Mouse (Mus musculus) CH12.LX (cell line): ENCODE results near the gene Cd36. TPM values are rescaled to one million over a fixed set of nuclear protein-coding genes. Genes with fewer than 3 reads are reported as not detected.

ENCODE experiments used
- DNase-seq: peaks from one replicate; pipeline ENCODE4 v3.0.0-alpha.2; 2013; ENCODE audit errors: extremely low read depth
- H3K27ac ChIP-seq: 2 replicates; pipeline ENCODE4 v1.5.1; 2012; ENCODE audit warnings: low read depth, mild to moderate bottlenecking, control low read depth, moderate library complexity; ENCODE audit not compliant: insufficient read depth
- H3K27me3 ChIP-seq: replicated peaks from 2 replicates; pipeline ENCODE3; 2012; ENCODE audit warnings: inconsistent platforms
- H3K36me3 ChIP-seq, 2 experiments: replicated peaks in 1 of 2; 2 replicates each; pipeline versions ENCODE3 to v1.6.1; 2012; ENCODE audit warnings: inconsistent platforms in 1 of 2, low read length in 1 of 2, mild to moderate bottlenecking in 1 of 2, mixed read lengths in 1 of 2, moderate library complexity in 1 of 2; ENCODE audit not compliant: control insufficient read depth in 1 of 2, insufficient read depth in 1 of 2
- H3K4me1 ChIP-seq, 2 experiments: 2 replicates each; pipeline ENCODE4 v1.6.1; 2012; ENCODE audit warnings: inconsistent platforms in 1 of 2, moderate library complexity in 1 of 2; ENCODE audit not compliant: insufficient read depth in 2 of 2, control insufficient read depth in 1 of 2
- H3K4me2 ChIP-seq: 2 replicates; pipeline ENCODE4 v1.6.1; 2012; ENCODE audit warnings: low read depth, mild to moderate bottlenecking, control low read depth; ENCODE audit not compliant: poor library complexity, insufficient read depth, severe bottlenecking
- H3K4me3 ChIP-seq, 3 experiments: fragments of 150-350 bp in 1 of 3; sonication (generic) in 1 of 3; replicated peaks in 1 of 3; 2 replicates each; pipeline versions ENCODE3 to v1.5.1; 2011 to 2012; ENCODE audit warnings: low read depth in 2 of 3, low read length in 2 of 3, mild to moderate bottlenecking in 2 of 3, moderate library complexity in 2 of 3, control low read depth in 1 of 3, improper control_type of control experiment in 1 of 3, inconsistent platforms in 1 of 3, mixed read lengths in 1 of 3; ENCODE audit not compliant: poor library complexity in 1 of 3
- H3K79me2 ChIP-seq: replicated peaks from 2 replicates; pipeline ENCODE4 v1.6.1; 2012; ENCODE audit warnings: mild to moderate bottlenecking, moderate library complexity; ENCODE audit not compliant: control insufficient read depth, poor library complexity, insufficient read depth, severe bottlenecking; ENCODE audit errors: extremely low read depth
- H3K9ac ChIP-seq: 2 replicates; pipeline ENCODE4 v1.6.1; 2012; ENCODE audit warnings: low read depth, mild to moderate bottlenecking, control low read depth, moderate library complexity; ENCODE audit not compliant: insufficient read depth
- H3K9me3 ChIP-seq: replicated peaks from 2 replicates; pipeline ENCODE3; 2012; ENCODE audit warnings: low read length, inconsistent platforms, mixed read lengths
- CHD1 ChIP-seq: IDR thresholded peaks from 2 replicates; pipeline ENCODE4 v1.6.1; 2012; ENCODE audit warnings: low read depth, low read length, improper control_type of control experiment, inconsistent platforms
- CTCF ChIP-seq, 2 experiments: IDR thresholded peaks in 1 of 2; conservative IDR thresholded peaks in 1 of 2; 2 replicates each; pipeline ENCODE4 v1.5.1; 2011 to 2012; ENCODE audit warnings: low read depth in 2 of 2, low read length in 2 of 2, improper control_type of control experiment in 1 of 2, inconsistent platforms in 1 of 2, mild to moderate bottlenecking in 1 of 2, moderate library complexity in 1 of 2
- ELF1 ChIP-seq: IDR thresholded peaks from 2 replicates; pipeline ENCODE4 v1.6.1; 2014; ENCODE audit warnings: low read depth, mild to moderate bottlenecking, inconsistent platforms, low read length, improper control_type of control experiment
- EP300 ChIP-seq: IDR thresholded peaks from 2 replicates; pipeline ENCODE4 v1.6.1; 2011; ENCODE audit warnings: low read length, improper control_type of control experiment
- ETS1 ChIP-seq: conservative IDR thresholded peaks from 2 replicates; pipeline ENCODE4 v1.6.1; 2012; ENCODE audit warnings: low read depth, mild to moderate bottlenecking, inconsistent platforms, low read length, improper control_type of control experiment, moderate library complexity
- HCFC1 ChIP-seq: IDR thresholded peaks from 2 replicates; pipeline ENCODE4 v1.6.1; 2012; ENCODE audit warnings: low read depth, mild to moderate bottlenecking, inconsistent platforms, low read length, improper control_type of control experiment
- MAX ChIP-seq: IDR thresholded peaks from 2 replicates; pipeline ENCODE4 v1.6.1; 2011; ENCODE audit warnings: low read length, improper control_type of control experiment
- MAZ ChIP-seq: IDR thresholded peaks from 2 replicates; pipeline ENCODE4 v1.6.1; 2012; ENCODE audit warnings: low read depth, mild to moderate bottlenecking, inconsistent platforms, low read length, improper control_type of control experiment, moderate library complexity
- NELFE ChIP-seq: IDR thresholded peaks from 2 replicates; pipeline ENCODE4 v1.6.1; 2011; ENCODE audit warnings: low read depth, low read length, improper control_type of control experiment
- PAX5 ChIP-seq: IDR thresholded peaks from 2 replicates; pipeline ENCODE4 v1.6.1; 2012; ENCODE audit warnings: low read length, inconsistent platforms, mixed read lengths
- POLR2A ChIP-seq: IDR thresholded peaks from 2 replicates; pipeline ENCODE4 v1.6.1; 2011; ENCODE audit warnings: low read depth, mild to moderate bottlenecking, improper control_type of control experiment, low read length
- POLR2AphosphoS2 ChIP-seq: IDR thresholded peaks from 2 replicates; pipeline ENCODE4 v1.6.1; 2011; ENCODE audit warnings: low read depth, low read length, improper control_type of control experiment
- RCOR1 ChIP-seq: conservative IDR thresholded peaks from 2 replicates; pipeline ENCODE4 v1.6.1; 2012; ENCODE audit warnings: low read depth, mild to moderate bottlenecking, inconsistent platforms, low read length, improper control_type of control experiment
- TBP ChIP-seq: conservative IDR thresholded peaks from 2 replicates; pipeline ENCODE4 v1.6.1; 2011; ENCODE audit warnings: low read depth, low read length, improper control_type of control experiment
- TCF12 ChIP-seq: IDR thresholded peaks from 2 replicates; pipeline ENCODE4 v1.6.1; 2014; ENCODE audit warnings: low read depth, mild to moderate bottlenecking, inconsistent platforms, low read length, improper control_type of control experiment
- USF2 ChIP-seq: conservative IDR thresholded peaks from 2 replicates; pipeline ENCODE4 v1.6.1; 2011; ENCODE audit warnings: low read depth, low read length, improper control_type of control experiment
- ZC3H11A ChIP-seq: IDR thresholded peaks from 2 replicates; pipeline ENCODE4 v1.6.1; 2012; ENCODE audit warnings: low read depth, mild to moderate bottlenecking, inconsistent platforms, low read length, improper control_type of control experiment
- ZKSCAN1 ChIP-seq: IDR thresholded peaks from 2 replicates; pipeline ENCODE4 v1.6.1; 2012; ENCODE audit warnings: low read depth, inconsistent platforms, low read length, improper control_type of control experiment, borderline replicate concordance
- dilution Hi-C: fragments of 300-500 bp; cut with MboI; formaldehyde crosslinking; loops from 2 replicates; pipeline ENCODE4 v1.14.3; 2020; ENCODE audit warnings: low sequenced_read_pairs; ENCODE audit not compliant: extremely low pct_unique_long_range_greater_than_20kb, extremely low pct_ligation_motif_present
- in situ Hi-C: fragments of 300-500 bp; cut with MboI; formaldehyde crosslinking; loops from 3 replicates; pipeline ENCODE4 v1.14.3; 2019; ENCODE audit warnings: low sequenced_read_pairs, low pct_ligation_motif_present, low pct_unique_long_range_greater_than_20kb, mixed read lengths
- polyA plus RNA-seq: library from polyadenylated mRNA; unstranded; fragments of >175 nt; gene quantifications from 2 replicates; pipeline ENCODE4 v1.2.1, GENCODE M21; 2012; ENCODE audit warnings: low read depth; ENCODE audit not compliant: insufficient read length
- total RNA-seq, 2 experiments: library from RNA; depleted of rRNA; stranded (reverse); fragments of 300-350 nt in 1 of 2; fragments of >200 nt in 1 of 2; gene quantifications; 2 replicates each; pipeline ENCODE4 v1.2.3; 2012 to 2014

Cd36 gene
- total and polyA plus RNA-seq, 3 experiments, result 145 to 690 (median 608) TPM

DNA sequence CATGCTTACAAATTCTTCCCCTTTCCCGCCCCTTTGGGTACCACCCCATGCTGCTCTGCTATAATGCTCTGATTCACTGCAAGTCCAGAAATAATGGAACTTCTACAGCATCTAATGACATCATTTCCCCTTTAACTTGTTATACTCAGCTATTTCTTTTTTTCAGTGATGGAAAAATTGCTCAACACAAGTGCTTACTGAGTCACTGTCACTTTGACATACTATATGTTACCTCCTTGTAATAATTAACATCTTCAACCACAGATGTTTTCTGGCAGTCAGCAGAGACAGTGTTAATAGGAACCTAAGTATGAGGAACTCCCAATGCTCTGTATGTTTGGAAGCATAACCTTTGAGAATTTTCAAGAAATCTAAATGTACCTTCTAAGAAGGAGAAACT is 8.7 kb downstream of the Cd36 start:
- no peak overlapping the region for H3K4me3 ChIP-seq
- TF ChIP-seq EP300 (0 out of 2 replicates have a peak, but pooled peaks have one; percentile 14), ETS1 (no peak)
- TF ChIP-seq, all 38 proteins: peak for 1
- DNase-seq, result no peak
- dilution Hi-C loops, result no loop called here
- no peaks in the 10 kb centered on the region for H3K4me1 ChIP-seq
- H3K79me2 ChIP-seq, result no peaks in the 10 kb centered on the region
- H3K27me3 ChIP-seq, result no peaks in the 10 kb centered on the region
- no peaks in the 10 kb centered on the region for H3K36me3 ChIP-seq
- in situ Hi-C loops, result no loop called here
- H3K9ac ChIP-seq, result no peak overlapping the region
- no peak overlapping the region for H3K27ac ChIP-seq
- H3K9me3 ChIP-seq, result no peaks in the 10 kb centered on the region
- no peak overlapping the region for H3K4me2 ChIP-seq

DNA sequence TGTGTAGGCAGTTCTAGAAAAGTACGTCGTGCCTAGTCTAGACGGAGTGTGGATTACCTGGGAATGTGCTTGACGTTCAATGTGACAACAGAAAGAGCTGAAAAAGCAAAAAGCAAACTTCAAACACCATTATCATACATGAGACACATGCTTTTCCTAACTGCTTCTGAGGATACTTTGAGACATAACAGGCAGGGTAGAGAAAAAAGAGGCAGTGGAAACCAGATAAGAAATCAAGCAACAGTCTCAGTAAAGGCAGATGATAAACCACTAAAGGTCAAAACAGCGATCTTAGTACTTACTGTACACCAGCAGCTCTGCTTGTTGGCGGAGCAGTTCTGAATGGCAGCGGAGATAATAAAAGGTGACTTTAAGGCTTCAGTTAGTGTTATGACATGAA is 11.6 kb downstream of the Cd36 start:
- Histone ChIP-seq H3K9ac (no peak overlapping the region), H3K9me3 (no peaks in the 10 kb centered on the region), H3K4me2 (no peak overlapping the region), H3K79me2 (no peaks in the 10 kb centered on the region), H3K27ac (no peak overlapping the region), H3K4me3 (no peak overlapping the region), H3K4me1 (no peaks in the 10 kb centered on the region), H3K36me3 (no peaks in the 10 kb centered on the region), H3K27me3 (no peaks in the 10 kb centered on the region)
- no peak for DNase-seq
- dilution Hi-C loops (no loop called here), in situ Hi-C loops (no loop called here)
- TF ChIP-seq TCF12, result no peak
- no peak for TF ChIP-seq ELF1
- no peak for TF ChIP-seq CHD1
- TF ChIP-seq POLR2AphosphoS2, result no peak
- TF ChIP-seq HCFC1, result no peak
- no peak for TF ChIP-seq PAX5
- no peak for TF ChIP-seq MAX
- TF ChIP-seq TBP, result no peak
- no peak for TF ChIP-seq MAZ
- TF ChIP-seq CTCF (conservative IDR thresholded peaks at IDR 0.05 in 1 of 2, IDR thresholded peaks at IDR 0.05 in 1 of 2; ENCODE audit: low read depth in 2 of 2, low read length in 2 of 2), result no peak
- no peak for TF ChIP-seq ZKSCAN1
- TF ChIP-seq ZC3H11A, result no peak
- no peak for TF ChIP-seq USF2
- TF ChIP-seq NELFE, result no peak
- TF ChIP-seq POLR2A, result no peak
- TF ChIP-seq RCOR1, result no peak
- TF ChIP-seq EP300, result no peak
